Mouse (Mus musculus) left cerebral cortex, postnatal 10 days (tissue): Measurements from ENCODE around the gene Iqgap2. TPM values are rescaled to one million over a fixed set of nuclear protein-coding genes. Genes with fewer than 3 reads are reported as not detected.

ENCODE experiments used
- DNase-seq, 2 experiments: peaks; one replicate each; pipeline ENCODE4 v3.0.0; 2021 to 2022; ENCODE audit warnings: low spot score in 2 of 2, mixed read lengths in 1 of 2; ENCODE audit errors: extremely low spot score in 1 of 2
- intact Hi-C: fragments of 180-260 bp; cut with DNase I; formaldehyde crosslinking; loops from one replicate; pipeline ENCODE4 v1.15.1; 2025
- total RNA-seq, 2 experiments: library from RNA; stranded (reverse); gene quantifications; 2 replicates each; pipeline ENCODE4 v1.2.3; 2021

The Iqgap2 gene
- 10 to 100 TPM; 10.9 TPM for total RNA-seq

- no peak for DNase-seq
- intact Hi-C loops, result loop anchor here (5.0 kb wide), 1 partner anchor 154 kb away; no protein-coding TSS in a partner anchor
Measured at GRCm38 (mm10) chr13:95891491-95891925, at the start of gene Iqgap2. Iqgap2 (minus strand) TSS chr13:95891922.

DNA sequence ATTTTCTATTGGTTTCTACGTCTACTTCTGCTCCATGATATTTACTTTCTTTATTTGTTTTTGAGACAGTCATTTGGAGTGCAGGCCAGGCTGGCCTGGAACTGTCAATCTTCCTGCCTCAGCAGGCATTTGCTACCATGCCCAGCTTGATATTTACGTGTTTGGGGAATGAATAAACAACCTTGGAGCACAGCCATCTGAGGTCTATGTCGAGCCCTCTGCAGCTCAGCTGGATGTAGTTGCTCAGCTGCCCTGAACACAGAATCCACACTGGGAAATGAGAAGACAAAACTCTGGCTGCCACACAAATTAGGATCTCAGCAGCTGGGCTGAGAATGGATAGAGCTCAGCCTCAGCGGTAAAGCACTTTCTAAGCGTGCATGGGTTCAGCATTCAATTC is 49.1 kb upstream of the Iqgap2 start:
- intact Hi-C loops, result no loop called here
- no peak for DNase-seq

DNA sequence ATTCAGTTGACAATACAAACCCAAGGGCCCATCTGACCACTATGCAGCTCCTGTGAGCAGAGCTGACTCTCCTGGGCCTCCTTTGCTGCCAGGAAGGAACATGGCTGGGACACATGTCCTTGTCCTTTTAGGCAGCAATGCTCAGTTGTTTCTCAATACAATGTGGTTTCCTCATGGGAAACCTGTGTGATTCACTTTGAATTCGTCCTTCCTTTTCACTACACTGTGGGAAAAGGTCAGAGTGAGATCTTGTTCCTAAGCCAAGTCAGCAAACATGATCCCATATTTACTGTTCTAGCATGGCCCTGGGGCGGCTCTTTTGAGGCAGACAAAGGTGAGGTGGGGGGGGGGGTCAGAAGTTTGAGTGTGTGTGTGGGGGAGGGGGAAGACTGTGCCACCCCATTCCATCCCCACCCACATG is 32.5 kb upstream of the Iqgap2 start:
- no peak for DNase-seq
- intact Hi-C loops, result no loop called here

DNA sequence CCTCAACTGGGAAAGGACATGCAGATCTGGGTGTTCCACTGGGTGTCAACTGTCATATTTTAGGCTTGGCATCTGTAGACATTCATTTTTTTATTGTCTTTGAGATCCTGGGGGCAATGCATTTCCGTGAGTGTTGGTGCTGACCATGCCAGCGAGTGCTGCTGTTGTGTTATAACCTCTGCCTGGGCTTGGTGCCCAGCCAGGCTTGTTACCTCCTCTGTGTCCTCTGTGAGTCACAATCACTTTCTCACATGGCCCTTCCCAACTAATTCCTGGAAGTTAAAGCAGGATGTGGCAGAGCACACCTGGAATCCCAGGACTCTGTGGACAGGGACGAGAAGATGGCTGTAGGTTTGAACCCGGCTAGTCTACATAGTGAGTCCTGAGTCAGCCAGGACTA is 30.9 kb upstream of the Iqgap2 start:
- DNase-seq, result no peak

DNA sequence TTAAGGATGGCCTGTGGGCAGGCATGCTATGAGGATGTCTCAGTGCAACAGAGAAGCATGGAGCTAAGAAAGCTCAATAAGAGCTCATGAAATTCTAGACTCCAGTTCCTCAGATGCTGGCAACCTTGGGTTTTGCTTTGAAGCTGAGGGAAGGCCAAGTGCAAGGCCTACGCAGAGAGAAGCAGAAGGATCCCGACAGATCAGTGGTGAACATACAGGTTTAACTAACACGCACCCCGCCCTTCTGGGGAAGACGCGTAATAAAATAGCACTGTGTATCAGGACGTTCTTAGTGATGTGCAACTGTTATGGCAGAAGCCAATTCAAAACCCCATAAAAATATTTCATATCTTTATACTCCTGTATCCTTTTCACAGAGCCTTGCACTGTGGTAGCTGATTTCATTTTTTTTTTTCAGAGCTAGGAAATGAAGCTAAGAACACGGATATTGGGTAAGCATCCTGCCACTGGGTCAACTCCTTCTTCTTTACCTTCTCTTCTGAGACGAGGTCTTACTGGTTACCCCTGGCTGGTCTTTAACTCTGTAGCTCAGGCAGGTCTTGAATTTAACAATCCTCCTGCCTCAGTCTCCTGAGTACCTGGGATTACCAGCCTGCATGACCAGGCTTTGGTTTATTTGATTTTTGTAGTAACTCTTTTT is 27.0 kb upstream of the Iqgap2 start:
- no peak for DNase-seq
- intact Hi-C loops, result no loop called here

More for the DNA sequence above, 30.9 kb upstream of the Iqgap2 start:
- intact Hi-C loops, result no loop called here

DNA sequence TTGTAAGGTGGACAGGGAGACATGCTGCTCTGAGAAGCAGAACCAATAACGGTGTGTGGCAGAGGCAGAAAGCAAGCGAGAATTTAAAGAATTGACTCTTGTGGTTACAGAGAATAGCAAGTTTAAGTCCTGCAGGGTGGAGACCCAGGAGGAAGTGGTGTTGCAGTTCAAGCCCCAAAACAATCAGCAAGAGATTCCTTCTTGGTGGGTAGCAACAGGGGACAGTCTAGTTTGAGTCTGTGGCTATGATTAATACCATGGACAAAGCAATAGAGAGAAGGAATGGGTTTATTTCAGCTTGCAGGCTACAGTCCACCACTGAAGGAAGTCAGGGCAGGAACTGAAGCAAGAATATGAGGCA is 21.3 kb upstream of the Iqgap2 start:
- intact Hi-C loops, result loop anchor here (5.0 kb wide), 1 partner anchor 34 kb away; no protein-coding TSS in a partner anchor

DNA sequence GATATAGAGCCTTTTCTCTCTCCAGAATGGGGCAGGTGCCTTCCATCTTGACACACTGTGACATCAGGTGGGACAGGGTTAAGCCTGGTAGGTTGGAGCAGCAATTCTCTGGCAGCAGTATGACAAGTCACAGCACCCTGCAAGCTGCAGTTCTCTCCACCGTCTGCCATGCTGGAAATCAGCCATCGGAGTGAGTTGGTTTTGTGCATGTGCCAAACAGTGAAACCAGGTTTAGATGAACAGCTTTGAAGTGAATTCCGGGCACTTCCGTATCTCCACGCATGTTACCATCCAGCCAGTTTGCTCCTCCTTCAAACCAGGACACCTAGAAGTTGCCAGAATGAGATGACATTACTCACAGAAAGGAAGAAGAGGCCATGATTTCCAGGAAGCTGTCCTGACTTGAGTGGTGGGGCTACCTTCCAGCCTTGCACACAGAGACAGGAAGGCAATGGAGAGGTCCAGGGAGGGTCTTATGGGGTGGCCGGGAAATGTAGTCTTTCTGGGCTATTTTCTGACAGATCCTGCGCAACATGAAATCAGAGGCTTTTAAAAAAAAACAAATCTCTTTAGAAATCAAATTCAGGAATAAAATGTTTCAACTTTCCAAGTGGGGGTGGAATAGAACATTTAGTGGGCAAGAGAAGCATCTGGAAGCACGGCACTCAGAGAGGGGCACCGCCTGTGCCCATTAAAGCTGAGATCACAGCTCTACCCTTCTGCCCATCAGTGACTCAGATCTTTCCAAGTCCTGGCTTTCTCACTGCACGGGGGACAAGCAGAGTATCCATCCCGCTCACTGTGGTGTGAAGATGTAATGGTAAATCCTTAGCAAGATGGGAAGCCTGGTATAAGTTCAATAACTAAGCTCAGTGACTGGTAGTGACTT is 20.7 kb upstream of the Iqgap2 start:
- intact Hi-C loops, result loop anchor here (5.0 kb wide), 1 partner anchor 35 kb away; no protein-coding TSS in a partner anchor
- DNase-seq, result peak; percentile 48 to 55

More for the DNA sequence above, 21.3 kb upstream of the Iqgap2 start:
- no peak for DNase-seq

GRCm38 (mm10) chr13:95910270-95910669 is 18.5 kb upstream of the Iqgap2 start:
- DNase-seq, result peak in 1 of 2 experiments; percentile 26
- intact Hi-C loops, result loop anchor here (5.0 kb wide), 1 partner anchor 37 kb away; no protein-coding TSS in a partner anchor

DNA sequence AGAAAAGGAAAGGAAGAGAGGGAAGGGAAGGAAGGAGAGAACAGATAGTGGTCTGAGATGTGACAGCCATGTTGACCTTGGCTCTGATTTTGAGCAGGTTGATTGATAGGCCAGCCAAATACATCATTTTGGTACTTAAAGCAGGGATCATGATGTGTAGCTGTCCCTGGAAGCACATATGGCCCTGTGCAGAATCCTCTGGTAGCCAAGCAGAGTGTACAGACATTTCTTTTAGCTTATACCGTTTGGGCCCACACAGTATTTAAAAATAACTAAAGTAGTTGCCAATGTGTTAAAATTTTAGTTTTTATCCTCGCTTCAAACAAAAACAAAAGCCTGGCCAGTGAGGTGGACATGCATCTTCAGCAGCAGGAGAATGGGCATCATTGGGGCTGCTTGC is 17.5 kb upstream of the Iqgap2 start:
- no peak for DNase-seq
- intact Hi-C loops, result no loop called here

GRCm38 (mm10) chr13:95902696-95903095 is 11.0 kb upstream of the Iqgap2 start:
- intact Hi-C loops, result no loop called here
- DNase-seq, result no peak

DNA sequence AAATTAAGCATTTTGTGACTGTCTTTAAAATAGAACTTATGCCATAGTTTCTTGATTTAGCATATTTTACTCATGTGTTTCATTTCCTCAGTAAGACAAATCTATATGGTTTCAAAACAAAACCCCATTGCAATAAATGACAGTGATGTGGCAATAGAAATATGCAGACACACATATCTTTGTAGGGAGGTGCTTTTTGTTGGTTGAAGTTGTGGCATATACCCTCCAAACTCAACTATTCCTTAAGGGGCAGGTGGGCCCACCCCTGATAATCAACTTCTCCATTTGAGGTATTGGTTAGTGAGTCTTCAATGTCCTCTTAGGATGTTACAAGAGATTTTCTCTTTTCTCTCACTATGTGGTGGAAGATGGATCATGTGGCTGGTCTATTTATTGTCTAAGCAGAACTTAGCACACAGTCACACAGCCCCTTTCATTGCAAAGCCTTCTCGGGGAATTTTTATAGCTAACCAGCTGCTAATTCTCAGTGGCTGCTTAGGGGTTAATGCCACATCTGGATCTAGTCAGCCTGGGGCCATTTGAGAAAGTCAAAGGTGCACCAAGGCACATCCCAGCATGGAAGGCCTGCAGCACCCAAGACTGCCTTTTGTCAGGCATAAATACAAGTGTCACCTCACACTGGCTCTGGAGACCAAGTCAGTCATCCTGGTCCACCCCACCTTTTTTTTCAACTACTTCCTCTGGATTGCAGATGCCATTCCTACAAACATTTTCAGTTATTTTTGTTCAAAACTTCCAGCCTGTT is 8.3 kb upstream of the Iqgap2 start:
- intact Hi-C loops, result no loop called here
- DNase-seq, result no peak

GRCm38 (mm10) chr13:95896501-95896900 is 4.8 kb upstream of the Iqgap2 start:
- intact Hi-C loops, result no loop called here
- no peak for DNase-seq

- intact Hi-C loops, result loop anchor here (2.0 to 5.0 kb wide), 2 partner anchors 116 to 156 kb away; no protein-coding TSS in a partner anchor
Measured at GRCm38 (mm10) chr13:95893166-95893565, 1.4 kb upstream of the Iqgap2 start.

GRCm38 (mm10) chr13:95892611-95893145 is 956 bp upstream of the Iqgap2 start:
- DNase-seq, result no peak
- intact Hi-C loops, result loop anchor here (2.0 to 5.0 kb wide), 2 partner anchors 116 to 155 kb away; no protein-coding TSS in a partner anchor

More at GRCm38 (mm10) chr13:95893166-95893565, 1.4 kb upstream of the Iqgap2 start:
- DNase-seq, result no peak

- peak; percentile 61 to 84 for DNase-seq
- intact Hi-C loops, result loop anchor here (2.0 to 5.0 kb wide), 2 partner anchors 115 to 155 kb away; no protein-coding TSS in a partner anchor
Measured at GRCm38 (mm10) chr13:95891926-95892610, 346 bp upstream of the Iqgap2 start.

GRCm38 (mm10) chr13:95890851-95891471 is 761 bp downstream of the Iqgap2 start:
- intact Hi-C loops, result loop anchor here (5.0 kb wide), 1 partner anchor 154 kb away; no protein-coding TSS in a partner anchor
- DNase-seq, result peak in 1 of 2 experiments; percentile 52

GRCm38 (mm10) chr13:95889981-95890545 is 1.7 kb downstream of the Iqgap2 start:
- intact Hi-C loops, result loop anchor here (5.0 kb wide), 1 partner anchor 153 kb away; no protein-coding TSS in a partner anchor
- no peak for DNase-seq
